Mouse (Mus musculus): ENCODE data around the gene Cpsf6. TPM values are rescaled to one million over a fixed set of nuclear protein-coding genes. Genes with fewer than 3 reads are reported as not detected.

Cpsf6 gene
- polyA plus RNA-seq, 1 experiment = 51.9 TPM

GRCm38 (mm10) chr10:117316391-117316790 is 63.4 kb downstream of the Cpsf6 start:
- 94% methylated on average over 11 of the region's 11 CpGs for WGBS
- Histone ChIP-seq H3K36me3 (ENCODE audit: control insufficient read depth, insufficient read depth, low read length) (no peaks in the 10 kb centered on the region), H3K4me3 (ENCODE audit: extremely low read depth, insufficient read depth, insufficient read length) (no peak overlapping the region), H3K4me1 (ENCODE audit: control insufficient read depth, insufficient read depth, insufficient read length) (no peaks in the 10 kb centered on the region; the same call in 1 of the 2 replicates), H3K27ac (ENCODE audit: insufficient read depth, low read length) (no peak overlapping the region), H3K27me3 (ENCODE audit: control insufficient read depth, insufficient read depth, low read length) (no peaks in the 10 kb centered on the region)
- DNase-seq (ENCODE audit: low read depth in 1 of 2, low spot score in 2 of 2) = no peak
- no peak for TF ChIP-seq POLR2A (IDR thresholded peaks at IDR 0.05; ENCODE audit: low read depth, low read length)
- TF ChIP-seq CTCF (IDR thresholded peaks at IDR 0.05; ENCODE audit: extremely low read depth, insufficient read depth, insufficient read length, insufficient replicate concordance) = no peak

GRCm38 (mm10) chr10:117313133-117313532 is 66.7 kb downstream of the Cpsf6 start:
- 88% methylated on average over 2 of the region's 2 CpGs for WGBS
- no peak for TF ChIP-seq CTCF (IDR thresholded peaks at IDR 0.05; ENCODE audit: extremely low read depth, insufficient read depth, insufficient read length, insufficient replicate concordance)
- no peak for TF ChIP-seq POLR2A (IDR thresholded peaks at IDR 0.05; ENCODE audit: low read depth, low read length)
- no peak for DNase-seq (ENCODE audit: low read depth in 1 of 2, low spot score in 2 of 2)
- Histone ChIP-seq H3K4me1 (ENCODE audit: control insufficient read depth, insufficient read depth, insufficient read length) (no peaks in the 10 kb centered on the region), H3K4me3 (ENCODE audit: extremely low read depth, insufficient read depth, insufficient read length) (no peak overlapping the region), H3K27me3 (ENCODE audit: control insufficient read depth, insufficient read depth, low read length) (no peaks in the 10 kb centered on the region), H3K27ac (ENCODE audit: insufficient read depth, low read length) (no peak overlapping the region), H3K36me3 (ENCODE audit: control insufficient read depth, insufficient read depth, low read length) (no peaks in the 10 kb centered on the region)

- Histone ChIP-seq H3K27me3 (ENCODE audit: control insufficient read depth, insufficient read depth, low read length) (no peaks in the 10 kb centered on the region), H3K4me1 (ENCODE audit: control insufficient read depth, insufficient read depth, insufficient read length) (no peaks in the 10 kb centered on the region), H3K27ac (ENCODE audit: insufficient read depth, low read length) (no peak overlapping the region), H3K36me3 (ENCODE audit: control insufficient read depth, insufficient read depth, low read length) (no peaks in the 10 kb centered on the region), H3K4me3 (ENCODE audit: extremely low read depth, insufficient read depth, insufficient read length) (no peak overlapping the region)
- 89% methylated on average over 8 of the region's 8 CpGs for WGBS
- no peak for DNase-seq (ENCODE audit: low read depth in 1 of 2, low spot score in 2 of 2)
- no peak for TF ChIP-seq POLR2A (IDR thresholded peaks at IDR 0.05; ENCODE audit: low read depth, low read length)
- no peak for TF ChIP-seq CTCF (IDR thresholded peaks at IDR 0.05; ENCODE audit: extremely low read depth, insufficient read depth, insufficient read length, insufficient replicate concordance)
These were observed 67.6 kb downstream of the Cpsf6 start for GRCm38 (mm10) chr10:117312168-117312567.

- Histone ChIP-seq H3K27ac (ENCODE audit: insufficient read depth, low read length) (no peak overlapping the region), H3K4me1 (ENCODE audit: control insufficient read depth, insufficient read depth, insufficient read length) (no peaks in the 10 kb centered on the region), H3K27me3 (ENCODE audit: control insufficient read depth, insufficient read depth, low read length) (no peaks in the 10 kb centered on the region), H3K36me3 (ENCODE audit: control insufficient read depth, insufficient read depth, low read length) (no peaks in the 10 kb centered on the region), H3K4me3 (ENCODE audit: extremely low read depth, insufficient read depth, insufficient read length) (no peak overlapping the region)
- DNase-seq (ENCODE audit: low read depth in 1 of 2, low spot score in 2 of 2) = no peak
- WGBS = 91% methylated on average over 5 of the region's 5 CpGs
- TF ChIP-seq CTCF (IDR thresholded peaks at IDR 0.05; ENCODE audit: extremely low read depth, insufficient read depth, insufficient read length, insufficient replicate concordance) (no peak), POLR2A (IDR thresholded peaks at IDR 0.05; ENCODE audit: low read depth, low read length) (no peak)
These were observed 75.4 kb downstream of the Cpsf6 start for GRCm38 (mm10) chr10:117304371-117304770.

GRCm38 (mm10) chr10:117301688-117302087 is 78.1 kb downstream of the Cpsf6 start:
- TF ChIP-seq POLR2A (IDR thresholded peaks at IDR 0.05; ENCODE audit: low read depth, low read length) = no peak
- TF ChIP-seq CTCF (IDR thresholded peaks at IDR 0.05; ENCODE audit: extremely low read depth, insufficient read depth, insufficient read length, insufficient replicate concordance) = no peak
- H3K4me1 ChIP-seq (ENCODE audit: control insufficient read depth, insufficient read depth, insufficient read length) = no peaks in the 10 kb centered on the region
- no peaks in the 10 kb centered on the region for H3K36me3 ChIP-seq (ENCODE audit: control insufficient read depth, insufficient read depth, low read length)
- no peak for DNase-seq (ENCODE audit: low read depth in 1 of 2, low spot score in 2 of 2)
- H3K27me3 ChIP-seq (ENCODE audit: control insufficient read depth, insufficient read depth, low read length) = no peaks in the 10 kb centered on the region
- H3K27ac ChIP-seq (ENCODE audit: insufficient read depth, low read length) = no peak overlapping the region
- WGBS = 14% methylated on average over 1 of the region's 1 CpGs
- no peak overlapping the region for H3K4me3 ChIP-seq (ENCODE audit: extremely low read depth, insufficient read depth, insufficient read length)

GRCm38 (mm10) chr10:117299901-117300520 is 79.8 kb downstream of the Cpsf6 start:
- DNase-seq (ENCODE audit: low read depth in 1 of 2, low spot score in 2 of 2) = no peak
- 81% methylated on average over 5 of the region's 5 CpGs for WGBS
- TF ChIP-seq POLR2A (IDR thresholded peaks at IDR 0.05; ENCODE audit: low read depth, low read length) (no peak), CTCF (IDR thresholded peaks at IDR 0.05; ENCODE audit: extremely low read depth, insufficient read depth, insufficient read length, insufficient replicate concordance) (no peak)

DNA sequence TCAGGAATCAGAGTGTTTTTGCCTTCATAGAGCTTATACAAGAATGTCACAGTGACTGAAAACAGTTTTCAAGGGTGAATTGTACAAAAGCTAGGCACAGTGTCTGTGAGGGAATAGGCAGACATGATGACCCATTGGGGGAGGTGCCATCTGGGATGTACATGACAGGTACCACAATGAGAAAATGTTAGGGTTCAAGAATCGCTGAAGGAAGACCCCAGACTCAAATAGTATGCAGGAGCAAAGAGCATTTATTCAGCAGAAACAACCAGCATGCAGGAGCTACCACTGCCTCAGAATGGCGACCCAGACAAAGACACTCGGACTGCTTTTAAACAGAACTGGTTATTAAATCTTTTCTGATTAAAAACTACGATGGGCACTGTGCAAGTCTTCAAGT is 80.7 kb downstream of the Cpsf6 start:
- Histone ChIP-seq H3K4me1 (ENCODE audit: control insufficient read depth, insufficient read depth, insufficient read length) (peaks cover 2% of the 10 kb centered on the region; the same call in 1 of the 2 replicates), H3K4me3 (ENCODE audit: extremely low read depth, insufficient read depth, insufficient read length) (no peak overlapping the region), H3K27ac (ENCODE audit: insufficient read depth, low read length) (no peak overlapping the region), H3K27me3 (ENCODE audit: control insufficient read depth, insufficient read depth, low read length) (no peaks in the 10 kb centered on the region), H3K36me3 (ENCODE audit: control insufficient read depth, insufficient read depth, low read length) (no peaks in the 10 kb centered on the region)
- no peak for TF ChIP-seq CTCF (IDR thresholded peaks at IDR 0.05; ENCODE audit: extremely low read depth, insufficient read depth, insufficient read length, insufficient replicate concordance)
- no peak for TF ChIP-seq POLR2A (IDR thresholded peaks at IDR 0.05; ENCODE audit: low read depth, low read length)
- DNase-seq (ENCODE audit: low read depth in 1 of 2, low spot score in 2 of 2) = no peak
- WGBS = 89% methylated on average over 4 of the region's 4 CpGs

More at GRCm38 (mm10) chr10:117299901-117300520, 79.8 kb downstream of the Cpsf6 start:
- no peaks in the 10 kb centered on the region for H3K27me3 ChIP-seq (ENCODE audit: control insufficient read depth, insufficient read depth, low read length)
- no peaks in the 10 kb centered on the region for H3K36me3 ChIP-seq (ENCODE audit: control insufficient read depth, insufficient read depth, low read length)
- H3K4me3 ChIP-seq (ENCODE audit: extremely low read depth, insufficient read depth, insufficient read length) = no peak overlapping the region
- peaks cover 2% of the 10 kb centered on the region; the same call in 1 of the 2 replicates for H3K4me1 ChIP-seq (ENCODE audit: control insufficient read depth, insufficient read depth, insufficient read length)
- no peak overlapping the region for H3K27ac ChIP-seq (ENCODE audit: insufficient read depth, low read length)

Measured in spleen, adult 2 months (tissue).